Mouse (Mus musculus) limb, embryonic 14.5 days (tissue): Measurements from ENCODE around the gene Ccm2. TPM values are rescaled to one million over a fixed set of nuclear protein-coding genes. Genes with fewer than 3 reads are reported as not detected.

Experiments
- ATAC-seq: fragments of 200-750 bp; cut with Nextera tagmentation; 2 replicates; pipeline ENCODE4 v1.8.0; 2017; ENCODE audit warnings: low read depth, moderate number of reproducible peaks, moderate TSS enrichment; ENCODE audit not compliant: low FRiP score
- DNase-seq: peaks from one replicate; pipeline ENCODE4 v3.0.0-alpha.2; 2015; ENCODE audit warnings: low spot score
- H3K27ac ChIP-seq: fragments of 300-500 bp; sonication (generic); replicated peaks from 2 replicates; pipeline ENCODE4 v1.5.1; 2014; ENCODE audit warnings: low read depth, mild to moderate bottlenecking, low read length, moderate library complexity, mixed read lengths
- H3K27me3 ChIP-seq: fragments of 300-500 bp; sonication (generic); 2 replicates; pipeline ENCODE4 v1.6.1; 2014; ENCODE audit warnings: low read length, mixed read lengths; ENCODE audit not compliant: control insufficient read depth, insufficient read depth
- H3K36me3 ChIP-seq: fragments of 300-500 bp; sonication (generic); 2 replicates; pipeline ENCODE4 v1.6.1; 2014; ENCODE audit warnings: mild to moderate bottlenecking, low read length, moderate library complexity, mixed read lengths; ENCODE audit not compliant: control insufficient read depth, insufficient read depth
- H3K4me1 ChIP-seq: fragments of 300-500 bp; sonication (generic); 2 replicates; pipeline ENCODE4 v1.6.1; 2014; ENCODE audit warnings: antibody characterized with exemption, low read length, mixed read lengths; ENCODE audit not compliant: control insufficient read depth, insufficient read depth
- H3K4me2 ChIP-seq: fragments of 300-500 bp; sonication (generic); replicated peaks from 2 replicates; pipeline ENCODE4 v1.6.1; 2014; ENCODE audit warnings: low read depth, mild to moderate bottlenecking, low read length, moderate library complexity; ENCODE audit not compliant: severe bottlenecking
- H3K4me3 ChIP-seq: fragments of 300-500 bp; sonication (generic); replicated peaks from 2 replicates; pipeline ENCODE4 v1.5.1; 2014; ENCODE audit warnings: low read length
- H3K9ac ChIP-seq: fragments of 300-500 bp; sonication (generic); 2 replicates; pipeline ENCODE4 v1.6.1; 2014; ENCODE audit warnings: mild to moderate bottlenecking, low read depth, low read length, moderate library complexity; ENCODE audit not compliant: severe bottlenecking
- H3K9me3 ChIP-seq: fragments of 300-500 bp; sonication (generic); 2 replicates; pipeline ENCODE4 v1.6.1; 2016; ENCODE audit warnings: low read length; ENCODE audit not compliant: control insufficient read depth
- POLR2A ChIP-seq: fragments of 200-500 bp; IDR thresholded peaks from 2 replicates; pipeline ENCODE4 v1.8.0; 2012; ENCODE audit warnings: inconsistent platforms, mild to moderate bottlenecking, moderate library complexity, borderline replicate concordance; ENCODE audit not compliant: insufficient read depth, insufficient read length; ENCODE audit errors: extremely low read depth
- WGBS: fragments of 180-500 bp; shearing (Covaris S2); extraction: QIAGEN DNeasy Blood & Tissue Kit; methylation state at CpG from one replicate; pipeline ENCODE4 v1.1.7; 2014; 5-methylcytosine and 5-hydroxymethylcytosine counted together
- polyA plus RNA-seq, 2 experiments: library from polyadenylated mRNA; depleted of rRNA in 1 of 2; stranded (reverse) in 1 of 2; unstranded in 1 of 2; fragments of >200 nt; fragmentation: Nextera tagmentation in 1 of 2; extraction: Ambion mirVana in 1 of 2; gene quantifications; 2 replicates each; pipeline versions ENCODE4 v1.2.1 to v1.2.3; 2012 to 2014

Gene Ccm2
- polyA plus RNA-seq, 2 experiments: 96.0 to 104 TPM

- Histone ChIP-seq H3K4me3 (peak overlapping the region; percentile 67), H3K4me2 (peak overlapping the region; percentile 75), H3K9ac (peak overlapping the region; percentile 77), H3K9me3 (no peaks in the 10 kb centered on the region), H3K27ac (peak overlapping the region; percentile 84; the same call in 1 of the 2 replicates), H3K36me3 (peaks cover 26% of the 10 kb centered on the region), H3K27me3 (no peaks in the 10 kb centered on the region), H3K4me1 (0 out of 2 replicates have a peak, but pooled peaks cover 2% of the 10 kb centered on the region)
- no peak for TF ChIP-seq POLR2A
- ATAC-seq (no peak; the same call in 1 of the 2 replicates), DNase-seq (no peak)
- WGBS: 12% methylated on average over 10 of the region's 10 CpGs
These were observed 19.2 kb upstream of the Ccm2 start for GRCm38 (mm10) chr11:6527256-6528185.

GRCm38 (mm10) chr11:6528186-6529006 lies 18.3 kb upstream of the Ccm2 start:
- H3K9ac ChIP-seq: peak overlapping the region; percentile 77
- H3K27ac ChIP-seq: peak overlapping the region; percentile 84
- H3K36me3 ChIP-seq: peaks cover 26% of the 10 kb centered on the region
- H3K4me2 ChIP-seq: peak overlapping the region; percentile 75
- 0 out of 2 replicates have a peak, but pooled peaks cover 2% of the 10 kb centered on the region for H3K4me1 ChIP-seq
- under 1% methylated on average over 51 of the region's 51 CpGs for WGBS
- no peaks in the 10 kb centered on the region for H3K27me3 ChIP-seq
- H3K9me3 ChIP-seq: no peaks in the 10 kb centered on the region
- peak; percentile 97 for DNase-seq
- peak; percentile 96 for ATAC-seq
- H3K4me3 ChIP-seq: peak overlapping the region; percentile 67
- TF ChIP-seq POLR2A: peak; percentile 76; the same call in 1 of the 2 replicates

GRCm38 (mm10) chr11:6529961-6530360 lies 16.7 kb upstream of the Ccm2 start:
- Histone ChIP-seq H3K4me3 (no peak overlapping the region), H3K27ac (no peak overlapping the region), H3K4me2 (no peak overlapping the region), H3K36me3 (peaks cover 17% of the 10 kb centered on the region), H3K4me1 (0 out of 2 replicates have a peak, but pooled peaks cover 2% of the 10 kb centered on the region), H3K9me3 (no peaks in the 10 kb centered on the region), H3K27me3 (no peaks in the 10 kb centered on the region), H3K9ac (no peak overlapping the region)
- no peak for ATAC-seq
- no peak for TF ChIP-seq POLR2A
- WGBS: 87% methylated on average over 8 of the region's 8 CpGs
- no peak for DNase-seq

- WGBS: 84% methylated on average over 3 of the region's 3 CpGs
These were observed 15.9 kb upstream of the Ccm2 start for GRCm38 (mm10) chr11:6530746-6531145.

GRCm38 (mm10) chr11:6544683-6545082 lies 2.0 kb upstream of the Ccm2 start:
- Histone ChIP-seq H3K9ac (no peak overlapping the region), H3K4me1 (peaks cover 8% of the 10 kb centered on the region), H3K36me3 (no peaks in the 10 kb centered on the region; the same call in 1 of the 2 replicates), H3K4me3 (no peak overlapping the region), H3K27ac (no peak overlapping the region), H3K4me2 (no peak overlapping the region), H3K27me3 (no peaks in the 10 kb centered on the region), H3K9me3 (no peaks in the 10 kb centered on the region)
- TF ChIP-seq POLR2A: no peak
- no peak for ATAC-seq
- 78% methylated on average over 3 of the region's 3 CpGs for WGBS
- no peak for DNase-seq

More at GRCm38 (mm10) chr11:6530746-6531145, 15.9 kb upstream of the Ccm2 start:
- Histone ChIP-seq H3K4me1 (0 out of 2 replicates have a peak, but pooled peaks cover 2% of the 10 kb centered on the region), H3K27ac (no peak overlapping the region), H3K4me3 (no peak overlapping the region), H3K9me3 (no peaks in the 10 kb centered on the region), H3K36me3 (peaks cover 9% of the 10 kb centered on the region), H3K27me3 (no peaks in the 10 kb centered on the region), H3K4me2 (no peak overlapping the region), H3K9ac (no peak overlapping the region)
- ATAC-seq (no peak), DNase-seq (no peak)
- TF ChIP-seq POLR2A: no peak
